Mouse (Mus musculus) cortical plate, adult 2 months (tissue): Measurements from ENCODE around the gene Nsun6.

ENCODE experiments used
- CTCF ChIP-seq: fragments of 200-500 bp; IDR thresholded peaks from 2 replicates; pipeline ENCODE4 v1.5.1; 2011; ENCODE audit warnings: mild to moderate bottlenecking, control low read depth, low read length; ENCODE audit not compliant: insufficient read depth; ENCODE audit errors: extremely low read depth
- POLR2A ChIP-seq: fragments of 200-500 bp; IDR thresholded peaks from 2 replicates; pipeline ENCODE4 v1.6.1; 2011; ENCODE audit warnings: mild to moderate bottlenecking, low read length, control low read depth; ENCODE audit not compliant: insufficient read depth; ENCODE audit errors: extremely low read depth

DNA sequence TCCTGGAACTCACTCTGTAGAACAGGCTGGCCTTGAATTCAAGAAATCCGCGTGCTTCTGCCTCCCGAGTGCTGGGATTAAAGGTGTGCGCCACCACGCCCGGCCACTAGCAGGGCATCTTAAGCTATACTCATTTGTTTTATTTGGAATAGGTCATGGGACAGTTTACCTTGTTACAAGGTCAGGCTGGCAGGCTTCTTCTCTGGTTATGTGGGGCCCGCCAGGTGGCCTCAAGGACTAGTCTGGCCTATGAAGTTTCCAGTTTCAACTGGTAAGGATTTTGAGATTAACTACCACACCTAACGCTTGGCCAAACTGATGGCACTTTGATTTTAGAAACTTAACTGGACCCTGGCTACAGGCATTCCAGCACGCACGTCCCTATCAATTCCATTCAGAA, 373 bp downstream of the Nsun6 start:
- TF ChIP-seq CTCF (no peak), POLR2A (no peak)
